Comparison of ENCODE assay signal across 12 mouse cellular contexts in genomic region chr2:135618551-135618950, GRCm38 (mm10).
"Had no signal": no experiment of that assay in that cellular context is flagged by ENCODE, and none has a peak within 500 bp of the region (broad histone marks: within the 10 kb centered on the region; RNA-seq: fewer than 3 reads in every experiment).

No protein-coding gene starts in this region.

- DNase-seq: retina, postnatal 1 day; right cerebral cortex, adult 18-20 months; right cerebral cortex, postnatal 14 days; right cerebral cortex, postnatal 25 days; right cerebral cortex, postnatal 4 days; spleen, adult 18-20 months; thymus, adult 18-20 months; thymus, adult 2 months; thymus, postnatal 14 days; thymus, postnatal 25 days; thymus, postnatal 36 days; thymus, postnatal 4 days had no signal
